Mouse (Mus musculus): ENCODE measurements around the gene Scarb2.
"Not testable (repeated sequence)": the region's sequence is repeated elsewhere in the genome, so short reads cannot be mapped to it uniquely, and the experiment has no call there.

Gene Scarb2

GRCm38 (mm10) chr5:92506733-92507132 lies at the start of gene Scarb2:
Scarb2 (minus strand) TSS chr5:92506833.
- DNase-seq (ENCODE audit: low read depth): no peak

GRCm38 (mm10) chr5:92555905-92556304 lies 49.3 kb upstream of the Scarb2 start:
- DNase-seq (ENCODE audit: low read depth): no peak

GRCm38 (mm10) chr5:92554891-92555511 lies 48.4 kb upstream of the Scarb2 start, which contains the start of gene Fam47e:
Fam47e (plus strand) TSS chr5:92555069.
- no peak for DNase-seq (ENCODE audit: low read depth)

- no peak for DNase-seq (ENCODE audit: low read depth)
Measured at GRCm38 (mm10) chr5:92554443-92554842, 47.8 kb upstream of the Scarb2 start.

- DNase-seq (ENCODE audit: low read depth): peak; percentile 36
Measured at GRCm38 (mm10) chr5:92553939-92554338, 47.3 kb upstream of the Scarb2 start.

GRCm38 (mm10) chr5:92552611-92553010 lies 46.0 kb upstream of the Scarb2 start:
- no peak for DNase-seq (ENCODE audit: low read depth)

- DNase-seq (ENCODE audit: low read depth): no peak
Measured at GRCm38 (mm10) chr5:92539698-92540097, 33.1 kb upstream of the Scarb2 start.

- DNase-seq (ENCODE audit: low read depth): peak; percentile 99
Measured at GRCm38 (mm10) chr5:92524821-92525258, 18.2 kb upstream of the Scarb2 start.

- not testable (repeated sequence) for DNase-seq (ENCODE audit: low read depth)
Measured at GRCm38 (mm10) chr5:92521131-92521530, 14.5 kb upstream of the Scarb2 start.

GRCm38 (mm10) chr5:92512066-92512465 lies 5.4 kb upstream of the Scarb2 start:
- DNase-seq (ENCODE audit: low read depth): no peak

- peak; percentile 88 for DNase-seq (ENCODE audit: low read depth)
Measured at GRCm38 (mm10) chr5:92511256-92511655, 4.6 kb upstream of the Scarb2 start.

- DNase-seq (ENCODE audit: low read depth): peak; percentile 77
Measured at GRCm38 (mm10) chr5:92508853-92509252, 2.2 kb upstream of the Scarb2 start.

GRCm38 (mm10) chr5:92506301-92506729 lies 318 bp downstream of the Scarb2 start:
- peak; percentile 85 for DNase-seq (ENCODE audit: low read depth)

- DNase-seq (ENCODE audit: low read depth): peak; percentile 92
Measured at GRCm38 (mm10) chr5:92505402-92505865, 1.2 kb downstream of the Scarb2 start.

- peak; percentile 67 for DNase-seq (ENCODE audit: low read depth)
Measured at GRCm38 (mm10) chr5:92504676-92505400, 1.8 kb downstream of the Scarb2 start.

- DNase-seq (ENCODE audit: low read depth): peak; percentile 73
Measured at GRCm38 (mm10) chr5:92503856-92504618, 2.6 kb downstream of the Scarb2 start.

GRCm38 (mm10) chr5:92503356-92503847 lies 3.2 kb downstream of the Scarb2 start:
- no peak for DNase-seq (ENCODE audit: low read depth)

- DNase-seq (ENCODE audit: low read depth): peak; percentile 65
Measured at GRCm38 (mm10) chr5:92499378-92499777, 7.3 kb downstream of the Scarb2 start.

- no peak for DNase-seq (ENCODE audit: low read depth)
Measured at GRCm38 (mm10) chr5:92498661-92499060, 8.0 kb downstream of the Scarb2 start.

GRCm38 (mm10) chr5:92498225-92498624 lies 8.4 kb downstream of the Scarb2 start:
- DNase-seq (ENCODE audit: low read depth): no peak

GRCm38 (mm10) chr5:92495771-92496409 lies 10.7 kb downstream of the Scarb2 start:
- no peak for DNase-seq (ENCODE audit: low read depth)

- DNase-seq (ENCODE audit: low read depth): peak; percentile 40
Measured at GRCm38 (mm10) chr5:92495291-92495690, 11.3 kb downstream of the Scarb2 start.

Data from 416B (cell line).